Mouse (Mus musculus): Measurements from ENCODE around the gene Nck2. TPM values are rescaled to one million over a fixed set of nuclear protein-coding genes. Genes with fewer than 3 reads are reported as not detected.

Gene Nck2
- polyA plus RNA-seq, 1 experiment: 18.4 TPM

GRCm38 (mm10) chr1:43429924-43430876 is 14.2 kb upstream of the Nck2 start:
- TF ChIP-seq TCF3 (IDR thresholded peaks at IDR 0.05; ENCODE audit: insufficient read length, low read depth) (no peak), REST (IDR thresholded peaks at IDR 0.05; ENCODE audit: insufficient read depth, insufficient read length) (no peak), SRF (IDR thresholded peaks at IDR 0.05; ENCODE audit: control insufficient read depth, insufficient read length, low read depth) (no peak), TCF12 (IDR thresholded peaks at IDR 0.05; ENCODE audit: insufficient read depth, poor library complexity, severe bottlenecking) (no peak), E2F4 (IDR thresholded peaks at IDR 0.05; ENCODE audit: insufficient read depth) (no peak), MYOD1 (IDR thresholded peaks at IDR 0.05; ENCODE audit: control insufficient read depth in 1 of 3, insufficient read length in 2 of 3, low read depth in 2 of 3) (no peak), POLR2A (IDR thresholded peaks at IDR 0.05; ENCODE audit: insufficient read length, low read depth) (no peak), MYOG (IDR thresholded peaks at IDR 0.05; ENCODE audit: control insufficient read depth in 1 of 3, insufficient read depth in 1 of 3, insufficient read length in 2 of 3, low read depth in 2 of 3) (no peak), USF1 (IDR thresholded peaks at IDR 0.05; ENCODE audit: low read depth) (no peak)
- Histone ChIP-seq H3ac (ENCODE audit: control insufficient read depth, insufficient read length) (no peak overlapping the region), H3K4me2 (ENCODE audit: low read depth) (no peak overlapping the region), H3K79me2 (ENCODE audit: control insufficient read depth, insufficient read depth) (no peaks in the 10 kb centered on the region), H3K27me3 (ENCODE audit: control insufficient read depth, insufficient read depth, insufficient read length) (no peaks in the 10 kb centered on the region), H3K4me3 (no peak overlapping the region), H3K36me3 (ENCODE audit: control insufficient read depth, insufficient read depth) (no peaks in the 10 kb centered on the region)

- no peak for TF ChIP-seq REST (IDR thresholded peaks at IDR 0.05; ENCODE audit: insufficient read depth, insufficient read length)
- TF ChIP-seq USF1 (IDR thresholded peaks at IDR 0.05; ENCODE audit: low read depth): no peak
- no peak for TF ChIP-seq SRF (IDR thresholded peaks at IDR 0.05; ENCODE audit: control insufficient read depth, insufficient read length, low read depth)
- TF ChIP-seq CEBPB (IDR thresholded peaks at IDR 0.05; ENCODE audit: insufficient read depth, poor library complexity, severe bottlenecking): no peak
- TF ChIP-seq MAX (IDR thresholded peaks at IDR 0.05; ENCODE audit: low read depth): no peak
- no peak for TF ChIP-seq POLR2AphosphoS2 (IDR thresholded peaks at IDR 0.05; ENCODE audit: insufficient read length, low read depth)
- no peak for TF ChIP-seq TCF3 (IDR thresholded peaks at IDR 0.05; ENCODE audit: insufficient read length, low read depth)
- TF ChIP-seq POLR2A (IDR thresholded peaks at IDR 0.05; ENCODE audit: insufficient read length, low read depth): no peak
- TF ChIP-seq MYOG (IDR thresholded peaks at IDR 0.05; ENCODE audit: control insufficient read depth in 1 of 3, insufficient read depth in 1 of 3, insufficient read length in 2 of 3, low read depth in 2 of 3): no peak
- no peak for TF ChIP-seq TCF12 (IDR thresholded peaks at IDR 0.05; ENCODE audit: insufficient read depth, poor library complexity, severe bottlenecking)
- no peak for TF ChIP-seq E2F4 (IDR thresholded peaks at IDR 0.05; ENCODE audit: insufficient read depth)
- no peak for TF ChIP-seq MYOD1 (IDR thresholded peaks at IDR 0.05; ENCODE audit: control insufficient read depth in 1 of 3, insufficient read length in 2 of 3, low read depth in 2 of 3)
- H3ac ChIP-seq (ENCODE audit: control insufficient read depth, insufficient read length): no peak overlapping the region
- H3K4me2 ChIP-seq (ENCODE audit: low read depth): no peak overlapping the region
- no peaks in the 10 kb centered on the region for H3K27me3 ChIP-seq (ENCODE audit: control insufficient read depth, insufficient read depth, insufficient read length)
- H3K79me2 ChIP-seq (ENCODE audit: control insufficient read depth, insufficient read depth): no peaks in the 10 kb centered on the region
- H3K4me3 ChIP-seq: no peak overlapping the region
- no peaks in the 10 kb centered on the region for H3K36me3 ChIP-seq (ENCODE audit: control insufficient read depth, insufficient read depth)
Measured at GRCm38 (mm10) chr1:43433853-43434252, 10.5 kb upstream of the Nck2 start.

- H3ac ChIP-seq (ENCODE audit: control insufficient read depth, insufficient read length): no peak overlapping the region
- no peak overlapping the region for H3K4me3 ChIP-seq
- H3K79me2 ChIP-seq (ENCODE audit: control insufficient read depth, insufficient read depth): no peaks in the 10 kb centered on the region
- no peaks in the 10 kb centered on the region for H3K27me3 ChIP-seq (ENCODE audit: control insufficient read depth, insufficient read depth, insufficient read length)
- H3K36me3 ChIP-seq (ENCODE audit: control insufficient read depth, insufficient read depth): no peaks in the 10 kb centered on the region
- H3K4me2 ChIP-seq (ENCODE audit: low read depth): no peak overlapping the region
- no peak for TF ChIP-seq CEBPB (IDR thresholded peaks at IDR 0.05; ENCODE audit: insufficient read depth, poor library complexity, severe bottlenecking)
- TF ChIP-seq POLR2AphosphoS2 (IDR thresholded peaks at IDR 0.05; ENCODE audit: insufficient read length, low read depth): no peak
- no peak for TF ChIP-seq SRF (IDR thresholded peaks at IDR 0.05; ENCODE audit: control insufficient read depth, insufficient read length, low read depth)
- no peak for TF ChIP-seq POLR2A (IDR thresholded peaks at IDR 0.05; ENCODE audit: insufficient read length, low read depth)
- no peak for TF ChIP-seq MYOD1 (IDR thresholded peaks at IDR 0.05; ENCODE audit: control insufficient read depth in 1 of 3, insufficient read length in 2 of 3, low read depth in 2 of 3)
- TF ChIP-seq REST (IDR thresholded peaks at IDR 0.05; ENCODE audit: insufficient read depth, insufficient read length): no peak
- no peak for TF ChIP-seq MYOG (IDR thresholded peaks at IDR 0.05; ENCODE audit: control insufficient read depth in 1 of 3, insufficient read depth in 1 of 3, insufficient read length in 2 of 3, low read depth in 2 of 3)
- no peak for TF ChIP-seq TCF12 (IDR thresholded peaks at IDR 0.05; ENCODE audit: insufficient read depth, poor library complexity, severe bottlenecking)
- no peak for TF ChIP-seq MAX (IDR thresholded peaks at IDR 0.05; ENCODE audit: low read depth)
Measured at GRCm38 (mm10) chr1:43436554-43436953, 7.8 kb upstream of the Nck2 start.

- Histone ChIP-seq H3K79me2 (ENCODE audit: control insufficient read depth, insufficient read depth) (no peaks in the 10 kb centered on the region), H3K27me3 (ENCODE audit: control insufficient read depth, insufficient read depth, insufficient read length) (no peaks in the 10 kb centered on the region), H3K4me2 (ENCODE audit: low read depth) (no peak overlapping the region), H3K36me3 (ENCODE audit: control insufficient read depth, insufficient read depth) (no peaks in the 10 kb centered on the region), H3K4me3 (no peak overlapping the region), H3ac (ENCODE audit: control insufficient read depth, insufficient read length) (no peak overlapping the region)
- no peak for TF ChIP-seq TCF3 (IDR thresholded peaks at IDR 0.05; ENCODE audit: insufficient read length, low read depth)
- no peak for TF ChIP-seq MAX (IDR thresholded peaks at IDR 0.05; ENCODE audit: low read depth)
- TF ChIP-seq SRF (IDR thresholded peaks at IDR 0.05; ENCODE audit: control insufficient read depth, insufficient read length, low read depth): no peak
- no peak for TF ChIP-seq E2F4 (IDR thresholded peaks at IDR 0.05; ENCODE audit: insufficient read depth)
- TF ChIP-seq REST (IDR thresholded peaks at IDR 0.05; ENCODE audit: insufficient read depth, insufficient read length): no peak
- TF ChIP-seq POLR2A (IDR thresholded peaks at IDR 0.05; ENCODE audit: insufficient read length, low read depth): no peak
- no peak for TF ChIP-seq MYOG (IDR thresholded peaks at IDR 0.05; ENCODE audit: control insufficient read depth in 1 of 3, insufficient read depth in 1 of 3, insufficient read length in 2 of 3, low read depth in 2 of 3)
- TF ChIP-seq POLR2AphosphoS2 (IDR thresholded peaks at IDR 0.05; ENCODE audit: insufficient read length, low read depth): no peak
- TF ChIP-seq CEBPB (IDR thresholded peaks at IDR 0.05; ENCODE audit: insufficient read depth, poor library complexity, severe bottlenecking): no peak
- no peak for TF ChIP-seq USF1 (IDR thresholded peaks at IDR 0.05; ENCODE audit: low read depth)
- no peak for TF ChIP-seq MYOD1 (IDR thresholded peaks at IDR 0.05; ENCODE audit: control insufficient read depth in 1 of 3, insufficient read length in 2 of 3, low read depth in 2 of 3)
- TF ChIP-seq TCF12 (IDR thresholded peaks at IDR 0.05; ENCODE audit: insufficient read depth, poor library complexity, severe bottlenecking): no peak
Measured at GRCm38 (mm10) chr1:43439261-43439660, 5.1 kb upstream of the Nck2 start.

All from myocyte (in vitro differentiated cells).